Mouse (Mus musculus) cortical plate, adult 2 months (tissue): ENCODE results near the gene Elmod2.

Source experiments
- CTCF ChIP-seq: fragments of 200-500 bp; IDR thresholded peaks from 2 replicates; pipeline ENCODE4 v1.5.1; 2011; ENCODE audit warnings: mild to moderate bottlenecking, control low read depth, low read length; ENCODE audit not compliant: insufficient read depth; ENCODE audit errors: extremely low read depth
- POLR2A ChIP-seq: fragments of 200-500 bp; IDR thresholded peaks from 2 replicates; pipeline ENCODE4 v1.6.1; 2011; ENCODE audit warnings: mild to moderate bottlenecking, low read length, control low read depth; ENCODE audit not compliant: insufficient read depth; ENCODE audit errors: extremely low read depth

GRCm38 (mm10) chr8:83309836-83310235 lies 22.4 kb downstream of the Elmod2 start:
- TF ChIP-seq CTCF, result no peak
- TF ChIP-seq POLR2A, result no peak
